Mouse (Mus musculus) embryonic fibroblast, embryonic 13.5 days (primary cell): Measurements from ENCODE around the gene Mpv17l2.

ENCODE experiments used
- CTCF ChIP-seq: IDR thresholded peaks from 2 replicates; pipeline ENCODE4 v1.5.1; 2011; ENCODE audit warnings: mild to moderate bottlenecking, control low read depth, low read length, moderate library complexity, borderline replicate concordance; ENCODE audit not compliant: insufficient read depth
- POLR2A ChIP-seq: IDR thresholded peaks from 2 replicates; pipeline ENCODE4 v1.6.1; 2011; ENCODE audit warnings: low read depth, mild to moderate bottlenecking, control low read depth, low read length, moderate library complexity

GRCm38 (mm10) chr8:70798281-70798680, 37.5 kb upstream of the Mpv17l2 start:
- TF ChIP-seq POLR2A, result no peak
- TF ChIP-seq CTCF, result no peak
